Mouse (Mus musculus) fibroblast of lung, adult 2 months (primary cell): ENCODE results near the gene Crat.
"Not testable (repeated sequence)": the region's sequence is repeated elsewhere in the genome, so short reads cannot be mapped to it uniquely, and the experiment has no call there.

Source experiments
- DNase-seq: peaks from one replicate; pipeline ENCODE4 v3.0.0-alpha.2; 2011; ENCODE audit warnings: low read depth

Gene Crat

DNA sequence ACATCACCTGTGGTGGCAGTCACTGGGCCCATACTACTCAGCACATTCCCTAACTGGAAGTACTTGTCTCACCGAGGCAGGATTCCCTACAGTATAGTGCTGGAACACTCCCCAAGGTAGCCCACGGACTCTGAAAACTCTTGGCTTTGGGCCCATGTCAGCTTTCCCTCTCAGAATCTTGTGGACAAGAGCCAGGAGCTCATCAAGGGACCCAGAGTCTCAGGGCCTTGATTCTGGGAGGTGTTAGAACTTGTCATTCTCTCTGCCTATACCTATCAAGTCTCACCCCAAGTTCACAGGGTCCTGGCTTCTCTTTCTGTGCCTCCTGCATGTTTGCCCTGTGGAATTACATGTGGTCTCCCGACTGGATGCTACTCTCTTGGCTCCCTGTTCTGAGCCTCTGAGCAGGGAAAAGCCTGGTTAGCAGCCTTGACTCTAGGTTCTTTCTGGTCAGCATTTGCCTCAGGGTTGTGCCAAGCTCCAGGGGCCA is 24.6 kb upstream of the Crat start:
- no peak for DNase-seq

DNA sequence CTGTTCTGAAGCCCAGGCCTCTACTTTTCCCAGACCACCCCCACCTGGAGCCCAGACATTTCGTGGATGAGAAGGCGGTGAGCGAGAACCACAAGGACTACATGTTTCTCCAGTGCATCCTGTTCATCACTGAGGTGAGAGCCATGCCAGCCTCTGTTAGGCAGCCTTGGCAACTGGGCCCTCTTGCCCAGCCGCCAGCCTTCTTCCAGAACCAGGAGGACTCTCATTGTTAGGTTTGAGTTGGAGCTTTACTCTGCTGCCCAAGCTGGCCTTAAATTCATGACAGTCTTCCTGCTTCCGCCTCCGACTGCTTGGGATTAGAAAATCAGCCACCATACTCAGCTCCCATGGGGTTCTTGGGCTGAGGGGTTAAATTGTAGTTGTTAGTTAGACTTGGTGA is 24.0 kb upstream of the Crat start:
- no peak for DNase-seq

DNA sequence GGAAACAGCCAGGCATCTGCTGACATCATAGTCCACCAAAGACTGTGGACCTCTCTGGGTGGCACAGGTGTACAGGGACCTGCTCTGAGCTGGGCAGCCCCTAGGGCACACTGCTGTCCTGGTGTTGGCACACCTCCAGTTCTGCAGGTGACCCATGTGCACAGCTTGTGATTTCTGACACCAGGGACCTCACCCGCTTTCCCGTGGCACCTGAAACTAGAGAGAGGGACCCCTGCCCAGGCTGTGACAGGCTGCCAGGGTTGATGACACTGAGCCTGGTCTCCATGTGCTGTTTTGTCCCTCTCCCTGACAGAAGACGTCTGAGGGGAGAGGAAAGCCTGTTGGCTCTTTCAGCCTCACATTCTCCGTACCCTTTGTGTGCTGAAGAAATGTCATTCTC is 22.2 kb upstream of the Crat start:
- no peak for DNase-seq

- no peak for DNase-seq
These were observed 21.2 kb upstream of the Crat start for GRCm38 (mm10) chr2:30436809-30437208.

- no peak for DNase-seq
These were observed 20.5 kb upstream of the Crat start for GRCm38 (mm10) chr2:30436156-30436545.

- no peak for DNase-seq
These were observed 19.9 kb upstream of the Crat start for GRCm38 (mm10) chr2:30435326-30436155.

DNA sequence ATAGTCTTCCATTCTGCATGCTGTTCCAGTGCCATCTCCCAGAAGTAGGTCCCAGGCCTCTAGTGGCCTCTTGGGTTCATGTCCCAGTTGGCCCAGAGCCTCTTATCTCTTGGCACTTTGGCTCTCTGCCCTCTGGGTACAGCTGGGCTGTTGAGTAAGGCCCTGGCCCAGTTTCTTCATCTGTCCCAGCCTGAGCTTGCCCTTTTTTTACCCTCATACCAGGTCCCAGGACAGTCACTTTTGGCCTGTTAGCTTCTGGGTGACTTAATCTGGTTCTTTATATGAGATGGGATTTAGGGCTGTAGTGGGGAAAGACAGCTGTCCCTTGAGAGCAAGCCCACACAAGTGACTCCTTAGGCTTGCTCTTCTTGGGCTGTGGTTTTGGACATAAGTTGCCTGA is 13.5 kb upstream of the Crat start:
- no peak for DNase-seq

DNA sequence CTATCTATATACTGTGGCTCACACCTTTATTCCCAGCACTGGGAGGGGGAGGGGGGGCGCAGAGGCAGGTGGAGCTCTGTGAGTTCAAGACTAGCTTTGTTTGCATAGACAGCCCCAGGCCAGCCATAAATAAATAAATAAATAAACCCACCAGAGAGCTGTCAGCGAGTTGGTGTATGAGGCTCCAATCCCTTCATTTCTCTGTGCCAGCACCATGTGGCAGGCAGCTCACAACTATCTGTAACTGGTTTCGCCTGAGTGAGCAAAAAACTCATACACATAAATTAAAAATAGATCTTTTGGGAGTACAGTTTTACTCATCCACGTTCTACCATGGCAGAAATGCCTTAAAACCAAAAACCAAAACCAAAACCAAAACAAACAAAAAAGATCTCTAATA is 5.8 kb upstream of the Crat start:
- no peak for DNase-seq

GRCm38 (mm10) chr2:30419112-30419511 is 3.5 kb upstream of the Crat start:
- no peak for DNase-seq

DNA sequence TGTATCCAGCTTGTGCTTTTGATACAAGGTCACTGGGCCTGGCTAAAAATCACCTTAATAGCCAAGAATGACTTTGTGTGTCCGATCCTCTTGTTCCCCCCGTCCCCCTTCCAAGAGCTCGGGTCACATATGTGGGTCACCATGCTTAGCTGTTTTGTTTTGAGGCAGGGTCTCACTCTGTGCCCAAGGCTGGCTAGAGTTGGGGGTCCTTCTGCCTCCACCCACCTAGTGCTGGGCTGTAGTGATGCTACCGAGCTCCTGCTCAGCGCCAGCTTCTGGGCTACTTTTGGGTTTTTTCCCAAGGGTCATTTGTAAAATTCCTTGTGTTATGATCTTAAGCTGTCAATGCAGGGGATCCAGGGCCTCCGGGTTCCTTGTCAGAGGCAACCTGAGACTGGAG is 2.6 kb upstream of the Crat start:
- DNase-seq: no peak

GRCm38 (mm10) chr2:30417595-30418165 is 2.1 kb upstream of the Crat start:
- DNase-seq: no peak

DNA sequence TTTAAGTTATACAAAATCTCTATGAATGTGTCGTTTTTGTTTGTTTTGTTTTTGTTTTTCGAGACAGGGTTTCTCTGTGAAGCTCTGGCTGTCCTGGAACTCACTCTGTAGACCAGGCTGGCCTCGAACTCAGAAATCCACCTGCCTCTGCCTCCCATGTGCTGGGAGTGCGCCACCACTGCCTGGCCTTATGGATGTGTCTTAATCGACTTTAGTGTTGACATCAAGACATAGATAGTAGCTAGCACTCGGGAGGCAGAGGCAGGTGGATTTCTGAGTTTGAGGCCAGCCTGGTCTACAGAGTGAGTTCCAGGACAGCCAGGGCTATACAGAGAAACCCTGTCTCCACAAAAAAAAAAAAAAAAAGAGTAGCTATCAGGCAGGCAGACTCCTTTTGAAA is 1.5 kb upstream of the Crat start:
- not testable (repeated sequence) for DNase-seq

- DNase-seq: no peak
These were observed 994 bp upstream of the Crat start for GRCm38 (mm10) chr2:30416649-30416965.

DNA sequence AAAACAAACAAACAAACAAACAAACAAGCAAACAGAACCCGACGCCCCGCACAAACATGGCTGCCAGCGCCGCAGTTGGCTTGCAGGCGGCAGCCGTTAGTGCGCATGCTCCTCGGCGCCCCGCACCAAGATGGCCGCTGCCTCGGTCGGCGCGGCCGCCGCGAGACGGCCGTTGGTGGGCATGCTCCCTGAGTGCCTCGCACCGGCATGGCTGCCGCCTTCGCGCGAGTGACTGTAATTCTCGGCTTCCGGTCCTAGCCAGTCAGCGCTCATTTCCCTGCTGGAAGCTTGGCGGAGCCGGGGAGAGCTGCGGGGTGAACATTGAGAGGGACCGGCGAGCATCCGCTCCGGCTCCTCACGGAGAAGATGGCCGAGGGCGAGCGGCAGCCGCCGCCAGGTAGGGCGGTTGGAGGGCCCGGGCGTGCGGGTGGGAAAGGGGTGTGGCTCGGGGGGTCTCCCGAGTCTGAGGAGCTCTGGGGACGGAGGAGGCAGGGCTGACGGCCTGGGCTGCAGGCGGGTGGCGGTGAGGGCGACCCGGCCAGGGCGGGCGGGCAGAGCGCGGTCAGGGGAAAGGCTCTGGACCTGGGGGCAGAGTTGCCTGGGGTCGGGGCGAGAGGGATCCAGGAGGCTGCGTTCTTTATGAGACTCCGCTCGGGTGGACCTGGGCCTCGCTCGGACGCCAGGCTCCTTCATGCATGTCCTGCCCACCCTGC is 479 bp upstream of the Crat start, which contains the start of gene Ptpa:
TSS of gene Ptpa (plus strand) at position 104 of the 713 bp plus-strand sequence.
- DNase-seq: no peak

DNA sequence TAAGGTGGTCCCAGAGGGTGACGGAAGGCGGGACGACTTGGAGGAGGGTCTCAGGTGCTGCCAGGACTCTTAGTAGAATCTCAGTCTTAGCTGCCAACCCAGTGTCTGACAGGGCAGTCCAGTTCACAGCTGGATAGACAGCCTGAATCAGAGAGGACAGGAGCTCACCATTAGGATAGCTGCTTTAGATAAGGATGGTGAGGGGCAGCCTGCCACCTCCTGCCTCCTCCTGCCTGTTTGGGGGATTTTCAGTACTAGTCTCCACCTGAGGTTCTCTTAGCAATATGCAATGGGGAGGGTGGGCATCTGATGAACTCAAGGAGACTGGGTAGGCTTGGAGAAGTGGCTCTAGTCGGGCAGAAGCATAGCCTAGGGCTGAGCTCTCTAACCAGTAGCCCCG is 932 bp downstream of the Crat start:
- DNase-seq: no peak

GRCm38 (mm10) chr2:30414101-30414500 is 1.5 kb downstream of the Crat start:
- no peak for DNase-seq

DNA sequence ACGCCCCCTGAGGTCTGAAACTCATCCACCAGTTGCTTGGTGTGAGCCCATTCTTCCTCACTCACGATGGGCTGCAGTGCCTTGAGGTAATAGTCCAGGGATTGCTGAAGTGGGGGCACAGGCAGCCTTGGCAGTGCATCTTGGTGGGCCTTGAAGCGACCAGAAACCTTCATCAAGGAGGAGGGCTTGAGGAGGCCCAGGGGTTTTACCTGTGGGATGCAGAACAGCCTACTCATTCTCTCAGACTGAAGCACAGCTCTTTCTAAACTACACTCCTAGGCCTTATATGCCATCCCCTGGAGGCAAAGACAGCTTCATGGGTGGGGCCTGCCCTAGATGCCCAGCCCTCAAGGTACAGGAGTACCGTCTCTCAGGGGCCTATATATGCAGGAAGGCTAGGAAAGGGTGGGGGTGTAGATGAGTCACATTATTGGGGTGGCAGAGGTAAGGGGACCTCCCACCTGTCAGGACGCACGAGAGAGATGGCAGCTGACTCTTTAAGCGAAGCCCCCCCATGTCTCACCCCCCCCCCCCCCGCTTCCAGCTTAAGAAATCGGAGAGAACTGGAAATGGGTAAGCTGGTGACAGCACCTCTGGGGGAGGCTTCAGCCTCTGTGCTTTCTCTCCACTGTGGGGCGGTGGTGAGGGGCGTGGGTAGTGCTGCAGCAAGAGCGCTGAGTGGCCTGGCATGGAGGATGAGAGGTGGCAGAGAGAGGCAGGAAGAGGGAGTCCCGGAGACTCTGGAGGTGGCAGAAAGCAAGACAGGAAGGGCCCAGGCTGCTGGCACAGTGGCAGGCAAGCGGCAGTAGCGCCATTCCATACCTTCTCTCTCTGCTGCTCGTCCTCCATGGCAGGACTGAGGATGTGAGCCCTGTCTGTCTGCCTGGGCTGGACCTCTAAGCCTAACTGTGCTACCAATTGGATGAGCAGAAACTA is 2.3 kb downstream of the Crat start:
- DNase-seq: no peak

DNA sequence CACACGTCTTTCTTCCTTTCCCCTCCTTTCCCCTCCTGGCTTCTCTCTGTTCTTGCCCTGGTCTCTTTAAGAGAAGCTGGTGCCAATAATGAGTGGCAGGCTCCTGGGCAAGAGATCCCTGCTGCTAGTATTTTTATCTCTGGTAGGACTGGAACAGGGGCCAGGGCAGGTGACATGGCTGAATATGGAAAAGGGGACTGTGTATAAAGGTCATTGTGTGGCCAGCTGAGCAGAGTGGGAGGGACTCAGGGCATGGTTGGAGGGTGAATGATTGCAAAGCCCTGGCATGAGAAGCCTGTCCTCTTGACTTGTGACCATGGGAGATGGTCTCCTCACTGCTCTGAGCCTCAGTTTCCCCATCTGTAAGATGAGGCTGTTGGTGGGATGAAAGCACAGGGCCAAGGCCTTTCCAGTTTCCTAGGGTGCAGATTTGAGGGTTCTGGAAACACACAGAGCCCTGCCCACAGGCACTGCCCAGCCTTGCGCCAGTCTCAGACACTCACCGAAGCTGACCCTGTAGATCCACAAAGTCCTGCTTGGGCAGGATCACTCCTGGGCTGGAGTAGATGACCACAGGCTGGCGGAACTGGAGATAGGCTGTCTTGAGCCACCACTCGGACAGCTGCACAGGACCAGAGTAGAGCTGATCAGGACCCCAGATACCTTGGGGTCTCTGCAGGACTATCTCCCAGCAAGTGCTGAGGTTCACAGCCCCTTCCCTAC is 6.0 kb downstream of the Crat start:
- DNase-seq: no peak

DNA sequence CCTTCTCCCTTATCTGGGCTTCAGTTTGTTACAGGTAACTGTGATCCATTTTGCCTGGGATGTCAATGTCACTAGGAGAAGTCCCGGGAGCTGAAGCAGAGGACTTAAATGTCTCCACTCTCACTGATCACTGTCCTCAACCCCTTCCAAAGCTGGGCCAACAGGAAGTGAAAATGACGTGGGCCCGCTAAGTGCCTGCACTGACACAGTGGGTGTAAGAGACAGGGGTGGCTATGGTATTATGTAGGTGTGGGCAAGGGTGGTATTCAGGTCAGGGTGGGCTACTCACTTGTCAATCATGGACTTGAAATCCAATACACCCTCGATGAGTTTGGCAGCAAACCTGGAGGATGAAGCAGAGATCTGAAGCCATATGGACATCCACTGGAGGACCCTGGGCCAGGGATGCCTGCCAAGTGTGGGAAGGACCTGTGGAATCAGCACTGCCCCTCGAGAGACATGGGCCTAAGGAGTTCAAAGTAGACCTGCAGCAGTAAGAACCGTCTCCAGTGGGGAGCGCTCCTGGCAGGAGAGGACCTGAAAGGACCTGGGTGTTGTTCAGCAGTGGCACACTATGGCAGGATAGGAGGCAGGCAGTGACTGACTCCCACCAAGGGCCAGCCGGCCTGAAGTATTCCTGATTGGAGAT is 7.0 kb downstream of the Crat start:
- DNase-seq: no peak

DNA sequence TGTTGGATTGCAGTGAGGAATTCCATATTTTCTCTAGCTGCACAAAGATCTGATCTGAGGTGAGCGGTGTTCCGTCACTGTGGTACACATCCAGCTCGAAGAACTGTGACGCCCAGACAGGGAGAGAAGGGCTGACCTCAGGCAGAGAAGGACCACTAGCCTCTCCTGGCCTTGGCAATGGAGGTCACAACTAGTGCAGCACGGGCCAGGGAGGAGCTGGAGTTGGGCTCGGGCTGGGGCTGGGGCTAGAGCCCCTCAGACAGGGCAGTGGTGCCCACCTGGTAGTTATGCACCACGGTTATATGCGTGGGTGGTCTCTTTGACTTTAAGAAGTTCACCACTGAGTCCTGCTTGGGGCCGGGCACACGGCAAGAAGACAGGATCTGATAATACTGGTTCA is 7.8 kb downstream of the Crat start:
- no peak for DNase-seq

DNA sequence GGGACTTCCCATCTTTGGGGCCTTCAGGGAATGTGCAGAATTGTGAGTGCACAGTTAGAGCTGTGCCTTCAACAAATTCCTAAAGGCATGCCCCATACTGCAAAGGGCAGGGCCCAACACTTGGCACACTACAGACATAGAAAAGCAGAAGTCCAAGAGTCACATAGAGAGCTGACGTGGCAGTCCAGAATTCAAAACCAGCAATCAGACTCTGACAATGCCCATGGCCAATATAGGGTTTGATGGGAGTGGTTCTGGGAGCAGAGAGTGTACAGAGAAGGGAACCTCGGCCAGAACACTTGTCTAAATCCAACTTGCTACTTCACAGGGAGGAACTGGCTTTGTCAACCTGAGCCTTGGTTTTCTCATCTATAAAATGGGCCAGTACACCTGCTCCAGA is 8.4 kb downstream of the Crat start:
- DNase-seq: no peak
